Mouse (Mus musculus) ES-E14 (cell line): ENCODE data around the gene Top2a. TPM values are rescaled to one million over a fixed set of nuclear protein-coding genes. Genes with fewer than 3 reads are reported as not detected.

Source experiments
- DNase-seq: peaks from one replicate; pipeline ENCODE4 v3.0.0-alpha.2; 2013; ENCODE audit warnings: low read depth, low spot score
- H3K27ac ChIP-seq: 2 replicates; pipeline ENCODE4 v1.5.1; 2012; ENCODE audit warnings: low read depth, mild to moderate bottlenecking, low read length, moderate library complexity, mixed read lengths; ENCODE audit not compliant: poor library complexity, insufficient read depth, severe bottlenecking
- H3K36me3 ChIP-seq: 2 replicates; pipeline ENCODE4 v1.6.1; 2012; ENCODE audit warnings: mild to moderate bottlenecking, low read length, moderate library complexity, mixed read lengths; ENCODE audit not compliant: control insufficient read depth, poor library complexity, insufficient read depth, severe bottlenecking
- H3K4me1 ChIP-seq, 2 experiments: fragments of 150-350 bp in 1 of 2; sonication (generic) in 1 of 2; 2 replicates each; pipeline ENCODE4 v1.6.1; 2012; ENCODE audit warnings: low read length in 2 of 2, mild to moderate bottlenecking in 1 of 2, mixed read lengths in 1 of 2; ENCODE audit not compliant: control insufficient read depth in 2 of 2, insufficient read depth in 2 of 2, poor library complexity in 1 of 2
- H3K4me3 ChIP-seq, 2 experiments: fragments of 150-350 bp in 1 of 2; sonication (generic) in 1 of 2; 2 replicates each; pipeline ENCODE4 v1.5.1; 2012; ENCODE audit warnings: low read length in 2 of 2, low read depth in 1 of 2, mild to moderate bottlenecking in 1 of 2, mixed read lengths in 1 of 2; ENCODE audit not compliant: insufficient read depth in 1 of 2, poor library complexity in 1 of 2, severe bottlenecking in 1 of 2
- H3K9ac ChIP-seq: 2 replicates; pipeline ENCODE4 v1.6.1; 2012; ENCODE audit warnings: low read depth, mild to moderate bottlenecking, low read length, mixed read lengths; ENCODE audit not compliant: poor library complexity, insufficient read depth, severe bottlenecking
- H3K9me3 ChIP-seq: fragments of 150-350 bp; sonication (generic); 2 replicates; pipeline ENCODE4 v1.6.1; 2012; ENCODE audit warnings: low read depth, mild to moderate bottlenecking, low read length; ENCODE audit not compliant: control insufficient read depth, insufficient read depth
- CHD2 ChIP-seq: IDR thresholded peaks from 2 replicates; pipeline ENCODE4 v1.6.1; 2014; ENCODE audit warnings: mild to moderate bottlenecking, low read depth, low read length, inconsistent platforms
- HCFC1 ChIP-seq: IDR thresholded peaks from 2 replicates; pipeline ENCODE4 v1.6.1; 2012; ENCODE audit warnings: low read length, inconsistent platforms, borderline replicate concordance; ENCODE audit not compliant: insufficient read depth
- MAFK ChIP-seq: IDR thresholded peaks from 2 replicates; pipeline ENCODE4 v1.6.1; 2014; ENCODE audit warnings: mild to moderate bottlenecking, low read depth, low read length, inconsistent platforms; ENCODE audit not compliant: insufficient read depth
- ZC3H11A ChIP-seq: IDR thresholded peaks from 2 replicates; pipeline ENCODE4 v1.6.1; 2012; ENCODE audit warnings: low read depth, mild to moderate bottlenecking, inconsistent platforms, low read length, borderline replicate concordance
- ZNF384 ChIP-seq: IDR thresholded peaks from 2 replicates; pipeline ENCODE4 v1.6.1; 2012; ENCODE audit warnings: low read depth, low read length, inconsistent platforms
- in situ Hi-C, 2 experiments: fragments of 600-800 bp; cut with MboI; formaldehyde crosslinking; loops; one replicate each; pipeline ENCODE4 v1.15.1; 2025; ENCODE audit warnings: low sequenced_read_pairs in 2 of 2, inconsistent platforms in 1 of 2; ENCODE audit not compliant: unreplicated experiment in 2 of 2
- total RNA-seq: library from RNA; depleted of rRNA; stranded (reverse); fragments of 300-350 nt; gene quantifications from 2 replicates; pipeline ENCODE4 v1.2.3, GENCODE M21; 2012

Gene Top2a
- total RNA-seq, 1 experiment = 353 TPM

- H3K9me3 ChIP-seq = no peaks in the 10 kb centered on the region
- peaks cover 41% of the 10 kb centered on the region for H3K36me3 ChIP-seq
- H3K4me1 ChIP-seq = peaks cover 0 to 21% of the 10 kb centered on the region in 2 experiments; a peak in 3 of 4 replicates
- H3K9ac ChIP-seq = no peak overlapping the region
- H3K27ac ChIP-seq = no peak overlapping the region
- H3K4me3 ChIP-seq = no peak overlapping the region
- TF ChIP-seq HCFC1 = no peak
- TF ChIP-seq ZNF384 = no peak
- TF ChIP-seq ZC3H11A = no peak
- TF ChIP-seq MAFK = no peak
- TF ChIP-seq CHD2 = no peak
- in situ Hi-C loops = loop anchor here (5.0 kb wide), 2 partner anchors 47 to 57 kb away; partner anchors contain the start of gene Rara (in 1 of the 2)
- DNase-seq = no peak
These were observed 49.8 kb downstream of the Top2a start for GRCm38 (mm10) chr11:98974213-98974612.

GRCm38 (mm10) chr11:98973584-98973983 lies 50.4 kb downstream of the Top2a start:
- Histone ChIP-seq H3K36me3 (peaks cover 45% of the 10 kb centered on the region), H3K4me1 (peaks cover 2 to 22% of the 10 kb centered on the region in 2 experiments; a peak in 3 of 4 replicates), H3K9me3 (no peaks in the 10 kb centered on the region), H3K9ac (no peak overlapping the region), H3K27ac (no peak overlapping the region), H3K4me3 (no peak overlapping the region)
- TF ChIP-seq ZNF384 (no peak), ZC3H11A (no peak), HCFC1 (no peak)
- no peak for DNase-seq
- in situ Hi-C loops = loop anchor here (5.0 kb wide), 2 partner anchors 46 to 56 kb away; partner anchors contain the start of gene Rara (in 1 of the 2)

GRCm38 (mm10) chr11:98972801-98973360 lies 51.1 kb downstream of the Top2a start:
- Histone ChIP-seq H3K36me3 (peaks cover 52% of the 10 kb centered on the region), H3K9me3 (no peaks in the 10 kb centered on the region), H3K9ac (no peak overlapping the region), H3K27ac (no peak overlapping the region), H3K4me3 (no peak overlapping the region), H3K4me1 (peaks cover 6 to 26% of the 10 kb centered on the region in 2 experiments; a peak in 3 of 4 replicates)
- no peak for TF ChIP-seq CHD2
- no peak for TF ChIP-seq ZC3H11A
- no peak for TF ChIP-seq MAFK
- no peak for TF ChIP-seq ZNF384
- TF ChIP-seq HCFC1 = no peak
- DNase-seq = no peak
- in situ Hi-C loops = loop anchor here (5.0 kb wide), 2 partner anchors 46 to 56 kb away; partner anchors contain the start of gene Rara (in 1 of the 2)

DNA sequence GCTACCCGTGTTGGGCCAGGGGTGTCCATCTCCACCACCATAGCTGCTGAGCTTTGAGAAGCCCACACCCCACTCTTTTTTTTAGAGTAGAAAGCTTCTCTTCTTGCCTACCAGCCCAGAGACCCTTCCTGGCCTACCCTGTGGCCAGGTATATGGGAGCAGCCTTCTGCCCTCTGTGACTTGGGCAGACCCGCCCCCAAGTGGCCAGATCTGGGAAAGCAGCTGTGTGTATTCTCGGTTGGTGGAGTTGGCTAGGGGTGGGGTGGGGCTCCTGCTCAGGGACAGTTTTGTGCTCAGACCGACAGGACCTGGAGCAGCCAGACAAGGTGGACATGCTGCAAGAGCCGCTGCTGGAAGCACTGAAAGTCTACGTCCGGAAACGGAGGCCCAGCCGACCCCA lies 51.8 kb downstream of the Top2a start:
- Histone ChIP-seq H3K4me3 (no peak overlapping the region), H3K36me3 (peaks cover 54% of the 10 kb centered on the region), H3K27ac (no peak overlapping the region), H3K9me3 (no peaks in the 10 kb centered on the region), H3K4me1 (peaks cover 10 to 28% of the 10 kb centered on the region in 2 experiments; a peak in 3 of 4 replicates), H3K9ac (no peak overlapping the region)
- in situ Hi-C loops = loop anchor here (5.0 kb wide), 2 partner anchors 45 to 55 kb away; partner anchors contain the start of gene Rara (in 1 of the 2)
- TF ChIP-seq ZNF384 (no peak), CHD2 (no peak), HCFC1 (no peak), MAFK (no peak), ZC3H11A (peak; percentile 79; the same call in 1 of the 2 replicates)
- no peak for DNase-seq
